Mouse (Mus musculus): ENCODE results near the gene Hspg2.

DNA sequence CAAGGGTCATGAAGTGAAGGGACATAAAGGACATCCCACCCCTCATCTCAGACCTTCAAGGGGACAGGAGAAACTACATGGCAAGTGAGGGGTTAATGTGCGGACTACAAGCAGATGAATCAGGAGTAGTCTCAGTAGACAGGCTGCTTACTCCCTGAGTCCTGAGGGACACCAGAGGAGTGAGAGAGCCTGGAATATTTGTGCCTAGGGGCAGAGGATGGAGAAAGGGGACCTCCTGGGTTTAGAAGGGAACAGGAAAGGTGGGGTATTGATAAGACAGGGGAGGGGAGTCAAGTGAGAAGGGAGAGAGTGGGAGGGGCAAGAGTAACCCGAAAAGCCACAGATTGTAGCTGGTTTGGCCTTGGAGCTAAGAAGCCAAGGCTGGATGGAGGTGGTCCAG is 19.9 kb upstream of the Hspg2 start:
- no peak for TF ChIP-seq CTCF (conservative IDR thresholded peaks at IDR 0.05; ENCODE audit: insufficient read depth, insufficient read length, low read depth, low read length)
- TF ChIP-seq POLR2A (IDR thresholded peaks at IDR 0.05; ENCODE audit: low read depth, low read length), result no peak
